22 mouse cellular contexts compared by ENCODE assay signal in genomic region chr6:40137346-40137745, GRCm38 (mm10).
A peak's percentile ranks its signal among the peaks of the same experiment; 100 is the strongest.
DNase-seq lines count a peak whose midpoint lies in the region; ATAC-seq and TF ChIP-seq lines count a peak whose summit lies in the region.
"Had no signal": no experiment of that assay in that cellular context is flagged by ENCODE, and none has a peak within 500 bp of the region (broad histone marks: within the 10 kb centered on the region; RNA-seq: fewer than 3 reads in every experiment).

No protein-coding gene starts in this region.

- peak; percentile 62; the same call in 1 of the 2 replicates for ATAC-seq in midbrain, embryonic 14.5 days (ENCODE audit: low FRiP score, low TSS enrichment)
- ATAC-seq in midbrain, postnatal 0 days (ENCODE audit: low FRiP score) = no peak
- ATAC-seq in hindbrain, embryonic 15.5 days (ENCODE audit: low FRiP score, low read depth) = peak; percentile 46
- no peak for ATAC-seq in frontal cortex, adult (ENCODE audit: low TSS enrichment)
- ATAC-seq: activated CD4-positive, CD25-positive, alpha-beta regulatory T cell, adult 4 months had no signal

- peak; percentile 62 to 65 for DNase-seq in cerebellum, postnatal 10 days
- no peak for DNase-seq in cerebellum, adult 9-10 months
- DNase-seq in midbrain, embryonic 14.5 days = peak; percentile 26
- DNase-seq in midbrain, postnatal 0 days (ENCODE audit: low spot score) = no peak
- no peak for DNase-seq in embryo, embryonic 10 days (ENCODE audit: low spot score)
- no peak for DNase-seq in right cerebral cortex, postnatal 14 days
- DNase-seq: adrenal gland, postnatal 25 days; cerebellum, postnatal 36 days; gastrocnemius, postnatal 25 days; heart, postnatal 14 days; kidney, adult 11 months; kidney, postnatal 10 days; lung, postnatal 36 days; right cerebral cortex, postnatal 4 days; thymus, adult 18-20 months had no signal

- TF ChIP-seq CTCF in midbrain, postnatal 0 days (IDR thresholded peaks at IDR 0.05) = no peak

- no peak overlapping the region for H3K4me3 ChIP-seq in midbrain, embryonic 14.5 days (replicated peaks; ENCODE audit: low read depth, low read length)
- H3K4me3 ChIP-seq in midbrain, postnatal 0 days (ENCODE audit: low read depth, low read length) = no peak overlapping the region
- no peak overlapping the region for H3K4me3 ChIP-seq in hindbrain, embryonic 15.5 days
- H3K4me3 ChIP-seq: embryonic facial prominence, embryonic 13.5 days; heart, embryonic 10.5 days; limb, embryonic 13.5 days had no signal

- peaks cover 27% of the 10 kb centered on the region for H3K4me1 ChIP-seq in midbrain, embryonic 14.5 days (ENCODE audit: control insufficient read depth, insufficient read depth, low read length)
- H3K4me1 ChIP-seq in midbrain, postnatal 0 days (ENCODE audit: insufficient read depth, low read length) = peaks cover 9% of the 10 kb centered on the region
- peaks cover 20% of the 10 kb centered on the region for H3K4me1 ChIP-seq in hindbrain, embryonic 15.5 days (replicated peaks)
- H3K4me1 ChIP-seq: embryonic facial prominence, embryonic 13.5 days; heart, embryonic 10.5 days; limb, embryonic 13.5 days had no signal

- peak overlapping the region; percentile 56 for H3K27ac ChIP-seq in midbrain, embryonic 14.5 days (replicated peaks; ENCODE audit: low read depth, low read length)
- H3K27ac ChIP-seq in midbrain, postnatal 0 days (ENCODE audit: low read depth, low read length) = no peak overlapping the region
- H3K27ac ChIP-seq in hindbrain, embryonic 15.5 days (replicated peaks) = peak overlapping the region; percentile 54
- H3K27ac ChIP-seq: embryonic facial prominence, embryonic 13.5 days; heart, embryonic 10.5 days; limb, embryonic 13.5 days had no signal

- 26% methylated on average over 6 of the region's 6 CpGs for WGBS in midbrain, embryonic 14.5 days
- 34% methylated on average over 6 of the region's 6 CpGs for whole genome bisulfite sequencing in midbrain, postnatal 0 days
- WGBS in hindbrain, embryonic 15.5 days = 19% methylated on average over 6 of the region's 6 CpGs

- H3K9me3 ChIP-seq in midbrain, embryonic 14.5 days (ENCODE audit: control insufficient read depth, low read length) = no peaks in the 10 kb centered on the region
- H3K9me3 ChIP-seq in midbrain, postnatal 0 days (ENCODE audit: low read length) = no peaks in the 10 kb centered on the region
- no peaks in the 10 kb centered on the region for H3K9me3 ChIP-seq in hindbrain, embryonic 15.5 days
- H3K9me3 ChIP-seq: embryonic facial prominence, embryonic 13.5 days; heart, embryonic 10.5 days; limb, embryonic 13.5 days had no signal

- H3K36me3 ChIP-seq in midbrain, embryonic 14.5 days (ENCODE audit: control insufficient read depth, insufficient read depth, low read length) = no peaks in the 10 kb centered on the region
- H3K36me3 ChIP-seq in midbrain, postnatal 0 days (ENCODE audit: insufficient read depth, low read length) = no peaks in the 10 kb centered on the region
- H3K36me3 ChIP-seq in hindbrain, embryonic 15.5 days = no peaks in the 10 kb centered on the region
- H3K36me3 ChIP-seq: embryonic facial prominence, embryonic 13.5 days; heart, embryonic 10.5 days; limb, embryonic 13.5 days had no signal

- no peak overlapping the region for H3K9ac ChIP-seq in midbrain, embryonic 14.5 days (replicated peaks; ENCODE audit: low read length)
- no peak overlapping the region for H3K9ac ChIP-seq in midbrain, postnatal 0 days (replicated peaks; ENCODE audit: low read length, poor library complexity, severe bottlenecking)
- H3K9ac ChIP-seq in hindbrain, embryonic 15.5 days = no peak overlapping the region
- H3K9ac ChIP-seq: embryonic facial prominence, embryonic 13.5 days; limb, embryonic 13.5 days had no signal

- no peaks in the 10 kb centered on the region for H3K27me3 ChIP-seq in midbrain, embryonic 14.5 days (ENCODE audit: control insufficient read depth, insufficient read depth, low read length)
- H3K27me3 ChIP-seq in midbrain, postnatal 0 days (ENCODE audit: insufficient read depth, low read length) = no peaks in the 10 kb centered on the region
- H3K27me3 ChIP-seq in hindbrain, embryonic 15.5 days = no peaks in the 10 kb centered on the region
- H3K27me3 ChIP-seq: CH12.LX; embryonic facial prominence, embryonic 13.5 days; limb, embryonic 13.5 days had no signal

- no peak overlapping the region for H3K4me2 ChIP-seq in midbrain, embryonic 14.5 days (ENCODE audit: low read length)
- no peak overlapping the region for H3K4me2 ChIP-seq in midbrain, postnatal 0 days (ENCODE audit: low read depth, low read length, poor library complexity, severe bottlenecking)
- H3K4me2 ChIP-seq in hindbrain, embryonic 15.5 days = no peak overlapping the region
- H3K4me2 ChIP-seq: embryonic facial prominence, embryonic 13.5 days; limb, embryonic 13.5 days had no signal

Comparison
In these comparisons a context has a peak if more than half of its experiments do, and no peak if none do; other contexts are left out.
1. DNase-seq: peak in cerebellum, postnatal 10 days (2 of 2) and midbrain, embryonic 14.5 days (single experiment); none in cerebellum, adult 9-10 months (single experiment), midbrain, postnatal 0 days (single experiment), embryo, embryonic 10 days (single experiment) and right cerebral cortex, postnatal 14 days (single experiment).
2. ATAC-seq: peak in midbrain, embryonic 14.5 days (single experiment) and hindbrain, embryonic 15.5 days (single experiment); none in midbrain, postnatal 0 days (single experiment) and frontal cortex, adult (single experiment).